In the genomic region with DNA sequence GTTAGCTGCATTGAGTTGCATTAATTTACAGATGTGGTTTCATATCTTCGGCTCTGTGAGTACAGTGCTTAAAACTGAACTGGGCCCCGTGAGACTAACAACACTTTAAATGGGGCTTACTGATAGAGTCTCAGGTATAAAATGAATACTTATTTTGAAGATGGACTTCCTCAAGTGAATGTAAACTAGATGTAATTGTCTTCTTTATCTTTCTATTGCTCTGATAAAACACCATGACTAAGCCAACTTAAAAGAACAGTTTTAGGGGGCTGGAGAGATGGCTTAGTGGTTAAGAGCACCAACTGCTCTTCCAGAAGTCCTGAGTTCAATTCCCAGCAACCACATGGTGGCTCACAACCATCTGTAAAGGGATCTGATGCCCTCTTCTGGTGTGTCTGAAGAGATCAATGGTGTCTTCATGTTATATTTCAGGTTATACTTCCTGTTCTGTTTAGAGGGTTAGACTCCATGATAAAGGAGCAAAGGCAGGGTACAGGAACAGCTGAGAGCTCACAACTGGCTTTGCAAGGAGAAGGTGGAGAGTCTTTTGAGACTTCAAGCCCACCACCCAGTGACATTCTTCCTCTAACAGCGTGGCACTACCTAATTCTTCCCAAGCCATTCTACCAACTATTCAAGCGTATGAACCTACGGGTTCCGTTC, we compare ENCODE assay signal across 22 mouse cellular contexts.
"Had no signal": no experiment of that assay in that cellular context is flagged by ENCODE, and none has a peak within 500 bp of the region (broad histone marks: within the 10 kb centered on the region; RNA-seq: fewer than 3 reads in every experiment).

No protein-coding gene starts in this region.

- H3K9ac ChIP-seq: heart, embryonic 12.5 days; hindbrain, embryonic 13.5 days; hindbrain, embryonic 15.5 days; kidney, embryonic 15.5 days; limb, embryonic 13.5 days; limb, embryonic 15.5 days; liver, embryonic 15.5 days had no signal

- H3K4me1 ChIP-seq: heart, embryonic 10.5 days; hindbrain, embryonic 13.5 days; hindbrain, embryonic 15.5 days; kidney, embryonic 15.5 days; limb, embryonic 13.5 days; limb, embryonic 15.5 days had no signal

- H3K36me3 ChIP-seq: hindbrain, embryonic 15.5 days had no signal

- H3K9me3 ChIP-seq: heart, embryonic 10.5 days; heart, embryonic 12.5 days; hindbrain, embryonic 13.5 days; hindbrain, embryonic 15.5 days; kidney, embryonic 15.5 days; limb, embryonic 13.5 days; limb, embryonic 15.5 days; liver, embryonic 15.5 days had no signal

- ATAC-seq: hindbrain, postnatal 0 days had no signal

- H3K27ac ChIP-seq: heart, embryonic 10.5 days; hindbrain, embryonic 13.5 days; hindbrain, embryonic 15.5 days; hindbrain, postnatal 0 days; kidney, embryonic 15.5 days; kidney, postnatal 0 days; limb, embryonic 13.5 days; limb, embryonic 15.5 days; liver, embryonic 15.5 days had no signal

- H3K27me3 ChIP-seq: heart, embryonic 12.5 days; hindbrain, embryonic 13.5 days; hindbrain, embryonic 15.5 days; kidney, embryonic 15.5 days; limb, embryonic 13.5 days; limb, embryonic 15.5 days; liver, embryonic 15.5 days had no signal

- H3K4me2 ChIP-seq: heart, embryonic 12.5 days; hindbrain, embryonic 13.5 days; hindbrain, embryonic 15.5 days; kidney, embryonic 15.5 days; limb, embryonic 13.5 days; limb, embryonic 15.5 days; liver, embryonic 11.5 days; liver, embryonic 15.5 days had no signal

- H3K4me3 ChIP-seq: heart, embryonic 10.5 days; heart, embryonic 12.5 days; hindbrain, embryonic 13.5 days; hindbrain, embryonic 15.5 days; kidney, embryonic 15.5 days; limb, embryonic 13.5 days; limb, embryonic 15.5 days; liver, embryonic 15.5 days had no signal

- DNase-seq: gastrocnemius, postnatal 14 days; heart, adult 11 months; heart, postnatal 10 days; kidney, adult 11 months; kidney, adult 2 months; kidney, adult 9 months; kidney, postnatal 14 days; kidney, postnatal 36 days; layer of hippocampus, adult 9-11 months; layer of hippocampus, postnatal 36 days; left cerebral cortex, postnatal 4 days had no signal
